Mouse (Mus musculus): ENCODE results near the gene Csmd2. TPM values are rescaled to one million over a fixed set of nuclear protein-coding genes. Genes with fewer than 3 reads are reported as not detected.

The Csmd2 gene
- polyA plus RNA-seq, 1 experiment from 2014 or later, result 0.08 TPM

DNA sequence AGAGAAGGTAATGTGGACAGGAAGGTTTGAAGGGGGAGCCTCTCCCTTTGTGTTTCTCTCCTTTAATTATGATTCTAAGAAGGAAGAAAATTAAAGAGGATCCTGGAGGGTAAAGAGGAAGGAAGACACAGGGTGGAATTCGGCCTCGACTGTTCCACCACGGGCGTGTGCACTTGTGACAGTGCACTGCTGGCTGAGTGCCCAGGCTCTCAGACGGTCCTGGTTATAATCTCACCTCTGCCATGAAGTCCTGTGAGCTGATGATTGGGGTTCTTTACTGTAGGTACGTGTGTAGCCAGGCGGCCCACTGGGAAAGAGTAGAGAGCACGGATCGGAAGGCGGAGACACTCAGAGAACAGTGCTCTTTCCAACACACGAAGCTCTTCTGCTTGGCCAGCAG is 285.5 kb downstream of the Csmd2 start:
- no peaks in the 10 kb centered on the region for H3K4me1 ChIP-seq (ENCODE audit: control insufficient read depth, insufficient read depth, low read length)
- H3K4me3 ChIP-seq (ENCODE audit: low read depth, low read length), result no peak overlapping the region
- no peak overlapping the region for H3K9ac ChIP-seq (ENCODE audit: low read length)
- H3K27me3 ChIP-seq (ENCODE audit: control insufficient read depth, insufficient read depth, low read length), result no peaks in the 10 kb centered on the region
- no peak overlapping the region for H3K27ac ChIP-seq (replicated peaks; ENCODE audit: low read depth, low read length)
- H3K36me3 ChIP-seq (ENCODE audit: control insufficient read depth, insufficient read depth, low read length), result no peaks in the 10 kb centered on the region
- 78% methylated on average over 11 of the region's 11 CpGs for WGBS
- no peaks in the 10 kb centered on the region for H3K9me3 ChIP-seq (ENCODE audit: control insufficient read depth, low read length)
- no peak overlapping the region for H3K4me2 ChIP-seq (ENCODE audit: low read depth, severe bottlenecking)
- DNase-seq (ENCODE audit: low spot score) (no peak), ATAC-seq (ENCODE audit: insufficient number of reproducible peaks, low FRiP score, low TSS enrichment, low read depth) (no peak)

DNA sequence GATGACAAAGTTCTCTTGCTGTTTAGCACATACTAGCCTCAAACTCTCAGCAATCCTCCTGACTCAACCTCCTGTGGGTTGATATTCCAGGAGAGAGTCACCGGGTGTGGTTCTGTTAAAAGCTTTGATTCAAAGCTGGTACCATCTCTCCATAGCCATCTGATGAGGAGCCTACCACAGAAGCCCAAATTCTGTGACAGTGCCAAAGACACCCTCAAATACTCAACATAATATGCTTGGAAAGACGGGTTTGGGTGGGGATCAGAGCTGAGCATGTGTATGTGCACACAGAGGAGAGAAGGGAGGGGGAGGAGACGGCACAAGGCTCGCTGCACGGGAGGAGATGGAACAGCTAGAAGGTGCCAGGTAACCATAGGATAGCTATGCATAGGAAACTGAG is 287.5 kb downstream of the Csmd2 start:
- WGBS, result 81% methylated on average over 5 of the region's 5 CpGs
- H3K9me3 ChIP-seq (ENCODE audit: control insufficient read depth, low read length), result no peaks in the 10 kb centered on the region
- H3K27ac ChIP-seq (replicated peaks; ENCODE audit: low read depth, low read length), result no peak overlapping the region
- H3K4me1 ChIP-seq (ENCODE audit: control insufficient read depth, insufficient read depth, low read length), result no peaks in the 10 kb centered on the region
- H3K36me3 ChIP-seq (ENCODE audit: control insufficient read depth, insufficient read depth, low read length), result no peaks in the 10 kb centered on the region
- H3K4me3 ChIP-seq (ENCODE audit: low read depth, low read length), result no peak overlapping the region
- H3K4me2 ChIP-seq (ENCODE audit: low read depth, severe bottlenecking), result no peak overlapping the region
- H3K9ac ChIP-seq (ENCODE audit: low read length), result no peak overlapping the region
- ATAC-seq (ENCODE audit: insufficient number of reproducible peaks, low FRiP score, low TSS enrichment, low read depth), result no peak
- DNase-seq (ENCODE audit: low spot score), result no peak
- no peaks in the 10 kb centered on the region for H3K27me3 ChIP-seq (ENCODE audit: control insufficient read depth, insufficient read depth, low read length)

DNA sequence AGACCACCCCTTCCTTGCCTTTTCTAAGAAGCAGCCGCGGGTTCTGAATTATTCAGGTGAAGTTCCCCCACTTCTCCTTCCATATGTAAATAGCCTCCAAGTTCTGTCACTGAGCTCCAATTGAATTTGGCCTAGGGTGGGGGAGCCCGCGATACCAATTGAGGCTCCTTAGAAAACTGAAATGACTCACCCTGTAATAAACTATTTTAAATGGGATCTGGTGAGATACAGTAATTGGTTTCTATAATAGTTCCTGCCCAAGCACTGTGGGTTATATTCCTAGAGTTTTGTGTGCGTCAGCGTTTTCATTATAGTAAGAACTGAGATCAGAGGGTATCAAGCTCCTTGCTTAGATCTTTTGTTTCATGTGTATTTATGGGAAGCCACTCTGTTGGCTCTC is 287.9 kb downstream of the Csmd2 start:
- Histone ChIP-seq H3K27ac (replicated peaks; ENCODE audit: low read depth, low read length) (no peak overlapping the region), H3K27me3 (ENCODE audit: control insufficient read depth, insufficient read depth, low read length) (no peaks in the 10 kb centered on the region), H3K4me1 (ENCODE audit: control insufficient read depth, insufficient read depth, low read length) (no peaks in the 10 kb centered on the region), H3K36me3 (ENCODE audit: control insufficient read depth, insufficient read depth, low read length) (no peaks in the 10 kb centered on the region), H3K9me3 (ENCODE audit: control insufficient read depth, low read length) (no peaks in the 10 kb centered on the region), H3K9ac (ENCODE audit: low read length) (no peak overlapping the region), H3K4me3 (ENCODE audit: low read depth, low read length) (no peak overlapping the region), H3K4me2 (ENCODE audit: low read depth, severe bottlenecking) (no peak overlapping the region)
- DNase-seq (ENCODE audit: low spot score) (no peak), ATAC-seq (ENCODE audit: insufficient number of reproducible peaks, low FRiP score, low TSS enrichment, low read depth) (no peak)
- 81% methylated on average over 6 of the region's 6 CpGs for WGBS

DNA sequence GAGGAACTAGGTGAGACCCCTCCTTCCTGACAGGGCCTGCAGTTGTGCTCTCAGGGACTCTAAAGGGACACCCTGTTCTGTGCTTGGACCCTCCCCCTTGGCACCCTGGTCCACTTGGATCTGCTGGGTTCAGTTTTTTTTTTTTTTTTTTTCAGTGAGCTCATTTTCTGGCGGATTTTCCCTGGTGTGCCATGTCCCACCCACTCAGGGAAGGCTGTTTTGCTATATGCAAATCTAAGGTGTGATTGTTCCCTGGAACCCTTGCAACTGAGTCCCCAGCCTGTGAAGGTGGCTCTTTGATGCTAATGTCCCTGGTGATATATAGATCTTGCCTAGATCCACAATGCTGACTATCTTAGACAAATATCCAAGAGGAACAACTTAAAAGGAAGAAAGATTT is 297.4 kb downstream of the Csmd2 start:
- no peaks in the 10 kb centered on the region for H3K9me3 ChIP-seq (ENCODE audit: control insufficient read depth, low read length)
- H3K9ac ChIP-seq (ENCODE audit: low read length), result no peak overlapping the region
- 79% methylated on average over 1 of the region's 1 CpGs for WGBS
- no peak overlapping the region for H3K4me3 ChIP-seq (ENCODE audit: low read depth, low read length)
- no peak overlapping the region for H3K27ac ChIP-seq (replicated peaks; ENCODE audit: low read depth, low read length)
- H3K36me3 ChIP-seq (ENCODE audit: control insufficient read depth, insufficient read depth, low read length), result no peaks in the 10 kb centered on the region
- DNase-seq (ENCODE audit: low spot score), result no peak
- H3K4me1 ChIP-seq (ENCODE audit: control insufficient read depth, insufficient read depth, low read length), result no peaks in the 10 kb centered on the region
- ATAC-seq (ENCODE audit: insufficient number of reproducible peaks, low FRiP score, low TSS enrichment, low read depth), result no peak
- no peaks in the 10 kb centered on the region for H3K27me3 ChIP-seq (ENCODE audit: control insufficient read depth, insufficient read depth, low read length)
- H3K4me2 ChIP-seq (ENCODE audit: low read depth, severe bottlenecking), result no peak overlapping the region

DNA sequence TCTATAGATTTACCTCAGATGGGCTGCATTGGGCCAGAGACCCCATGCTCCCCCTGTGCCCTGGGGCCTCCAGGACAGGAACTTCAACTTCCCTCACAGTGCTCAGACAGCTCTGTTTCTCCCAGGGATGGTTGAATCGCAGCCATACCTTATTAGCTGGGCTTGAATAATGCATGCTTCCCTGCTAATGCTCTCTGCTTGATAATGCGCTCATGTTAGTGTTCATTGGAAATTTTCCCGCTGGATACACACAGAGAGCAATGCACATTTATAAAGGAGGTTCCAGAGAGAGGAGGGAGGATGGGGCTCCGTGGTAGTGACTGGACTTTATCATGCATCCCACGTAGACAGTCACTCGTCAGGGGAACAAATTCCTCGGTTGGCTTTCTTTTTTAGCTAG is 300.4 kb downstream of the Csmd2 start:
- Histone ChIP-seq H3K4me3 (ENCODE audit: low read depth, low read length) (no peak overlapping the region), H3K27me3 (ENCODE audit: control insufficient read depth, insufficient read depth, low read length) (no peaks in the 10 kb centered on the region), H3K9me3 (ENCODE audit: control insufficient read depth, low read length) (no peaks in the 10 kb centered on the region), H3K27ac (replicated peaks; ENCODE audit: low read depth, low read length) (no peak overlapping the region), H3K36me3 (ENCODE audit: control insufficient read depth, insufficient read depth, low read length) (no peaks in the 10 kb centered on the region), H3K9ac (ENCODE audit: low read length) (no peak overlapping the region), H3K4me1 (ENCODE audit: control insufficient read depth, insufficient read depth, low read length) (no peaks in the 10 kb centered on the region), H3K4me2 (ENCODE audit: low read depth, severe bottlenecking) (no peak overlapping the region)
- DNase-seq (ENCODE audit: low spot score), result no peak
- no peak for ATAC-seq (ENCODE audit: insufficient number of reproducible peaks, low FRiP score, low TSS enrichment, low read depth)
- WGBS, result 81% methylated on average over 7 of the region's 7 CpGs

DNA sequence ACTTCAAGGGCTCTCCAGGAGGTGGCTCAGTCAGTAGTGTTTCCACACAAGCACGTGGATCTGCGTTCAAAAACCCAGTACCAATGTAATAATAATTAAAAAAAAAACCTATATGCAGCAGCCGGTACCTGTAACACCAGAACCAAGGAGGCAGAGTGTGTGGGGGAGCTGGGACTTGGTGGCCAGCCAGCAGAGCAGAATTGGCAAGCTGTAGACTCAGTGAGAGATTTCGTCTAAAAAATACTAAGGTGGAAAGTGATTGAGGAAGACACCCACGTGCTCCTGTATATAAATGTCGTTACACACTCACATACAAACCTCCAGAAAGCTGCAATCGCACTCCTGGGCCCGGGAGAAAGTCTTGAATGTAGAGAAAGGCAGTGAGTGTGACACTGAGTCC is 316.4 kb downstream of the Csmd2 start:
- no peak overlapping the region for H3K27ac ChIP-seq (replicated peaks; ENCODE audit: low read depth, low read length)
- no peak overlapping the region for H3K4me2 ChIP-seq (ENCODE audit: low read depth, severe bottlenecking)
- no peaks in the 10 kb centered on the region for H3K27me3 ChIP-seq (ENCODE audit: control insufficient read depth, insufficient read depth, low read length)
- H3K4me1 ChIP-seq (ENCODE audit: control insufficient read depth, insufficient read depth, low read length), result no peaks in the 10 kb centered on the region
- H3K9ac ChIP-seq (ENCODE audit: low read length), result no peak overlapping the region
- no peaks in the 10 kb centered on the region for H3K9me3 ChIP-seq (ENCODE audit: control insufficient read depth, low read length)
- no peak for DNase-seq (ENCODE audit: low spot score)
- H3K36me3 ChIP-seq (ENCODE audit: control insufficient read depth, insufficient read depth, low read length), result no peaks in the 10 kb centered on the region
- WGBS, result 82% methylated on average over 8 of the region's 8 CpGs
- H3K4me3 ChIP-seq (ENCODE audit: low read depth, low read length), result no peak overlapping the region
- no peak for ATAC-seq (ENCODE audit: insufficient number of reproducible peaks, low FRiP score, low TSS enrichment, low read depth)

DNA sequence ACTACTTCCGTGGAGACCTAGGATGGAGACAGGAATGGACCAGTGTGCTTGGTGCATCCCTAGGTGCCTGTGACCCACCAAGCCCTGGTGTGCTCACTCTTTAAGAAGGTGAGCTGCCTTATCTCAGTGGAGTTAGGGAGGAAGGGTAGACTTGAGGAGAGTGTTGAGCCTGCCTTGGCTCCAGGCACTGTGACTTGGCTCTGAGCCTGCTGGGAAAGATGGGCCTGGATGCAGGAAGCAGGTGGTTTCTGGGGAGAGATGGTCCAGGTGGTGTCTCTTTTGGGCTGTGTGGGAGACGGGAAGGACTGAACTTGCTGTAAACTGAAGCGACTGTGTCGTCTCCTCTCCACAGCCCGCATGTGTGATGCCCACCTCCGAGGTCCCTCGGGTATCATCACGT is 318.4 kb downstream of the Csmd2 start:
- Histone ChIP-seq H3K36me3 (ENCODE audit: control insufficient read depth, insufficient read depth, low read length) (no peaks in the 10 kb centered on the region), H3K4me3 (ENCODE audit: low read depth, low read length) (no peak overlapping the region), H3K9me3 (ENCODE audit: control insufficient read depth, low read length) (no peaks in the 10 kb centered on the region), H3K4me2 (ENCODE audit: low read depth, severe bottlenecking) (no peak overlapping the region), H3K9ac (ENCODE audit: low read length) (no peak overlapping the region), H3K4me1 (ENCODE audit: control insufficient read depth, insufficient read depth, low read length) (no peaks in the 10 kb centered on the region), H3K27ac (replicated peaks; ENCODE audit: low read depth, low read length) (no peak overlapping the region), H3K27me3 (ENCODE audit: control insufficient read depth, insufficient read depth, low read length) (no peaks in the 10 kb centered on the region)
- no peak for DNase-seq (ENCODE audit: low spot score)
- no peak for ATAC-seq (ENCODE audit: insufficient number of reproducible peaks, low FRiP score, low TSS enrichment, low read depth)
- 95% methylated on average over 8 of the region's 8 CpGs for WGBS

DNA sequence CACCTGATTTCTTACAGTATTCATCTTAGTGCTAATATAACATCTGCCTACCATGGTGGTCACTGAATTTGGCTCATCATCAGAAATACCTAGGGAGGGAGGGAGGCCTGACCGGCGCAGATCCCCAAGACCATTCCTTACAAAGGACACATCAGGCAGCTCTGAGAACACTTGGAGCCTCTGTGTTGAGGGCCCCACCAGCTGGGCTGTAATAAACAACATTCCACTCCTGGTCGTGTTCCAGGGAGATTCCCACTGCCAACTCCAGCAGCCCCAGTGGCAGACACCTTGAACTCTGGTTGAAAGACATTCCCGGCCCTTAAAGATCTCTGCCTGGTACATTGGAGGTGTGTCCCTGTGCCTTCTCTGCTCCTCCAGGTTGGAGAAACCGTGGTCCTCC is 327.7 kb downstream of the Csmd2 start:
- ATAC-seq (ENCODE audit: insufficient number of reproducible peaks, low FRiP score, low TSS enrichment, low read depth), result no peak
- H3K27ac ChIP-seq (replicated peaks; ENCODE audit: low read depth, low read length), result no peak overlapping the region
- WGBS, result 71% methylated on average over 5 of the region's 5 CpGs
- no peaks in the 10 kb centered on the region for H3K4me1 ChIP-seq (ENCODE audit: control insufficient read depth, insufficient read depth, low read length)
- H3K4me2 ChIP-seq (ENCODE audit: low read depth, severe bottlenecking), result no peak overlapping the region
- no peak for DNase-seq (ENCODE audit: low spot score)
- H3K4me3 ChIP-seq (ENCODE audit: low read depth, low read length), result no peak overlapping the region
- no peaks in the 10 kb centered on the region for H3K36me3 ChIP-seq (ENCODE audit: control insufficient read depth, insufficient read depth, low read length)
- H3K9me3 ChIP-seq (ENCODE audit: control insufficient read depth, low read length), result no peaks in the 10 kb centered on the region
- no peaks in the 10 kb centered on the region for H3K27me3 ChIP-seq (ENCODE audit: control insufficient read depth, insufficient read depth, low read length)
- H3K9ac ChIP-seq (ENCODE audit: low read length), result no peak overlapping the region

DNA sequence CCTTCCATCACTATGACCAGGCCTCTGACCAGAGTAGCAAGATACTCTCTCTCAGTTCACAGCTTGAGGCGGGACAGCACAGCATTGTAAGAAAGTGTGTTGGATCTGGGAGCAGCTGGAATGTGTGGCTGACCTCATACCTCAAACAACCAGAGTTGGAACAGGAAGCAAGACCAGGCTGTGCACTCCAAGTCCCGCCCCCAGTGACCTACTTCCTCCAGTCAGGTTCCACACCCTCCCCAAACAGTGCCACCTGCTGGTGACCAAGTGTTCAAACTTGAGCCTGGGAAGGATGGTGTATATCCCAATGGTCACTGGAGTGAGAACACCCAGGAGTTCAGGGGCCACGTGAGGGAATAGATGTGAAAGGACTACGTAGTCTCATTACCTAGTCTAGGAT is 330.3 kb downstream of the Csmd2 start:
- no peaks in the 10 kb centered on the region for H3K36me3 ChIP-seq (ENCODE audit: control insufficient read depth, insufficient read depth, low read length)
- H3K9me3 ChIP-seq (ENCODE audit: control insufficient read depth, low read length), result no peaks in the 10 kb centered on the region
- no peak overlapping the region for H3K27ac ChIP-seq (replicated peaks; ENCODE audit: low read depth, low read length)
- ATAC-seq (ENCODE audit: insufficient number of reproducible peaks, low FRiP score, low TSS enrichment, low read depth), result no peak
- WGBS, result 90% methylated on average over 4 of the region's 4 CpGs
- no peak overlapping the region for H3K9ac ChIP-seq (ENCODE audit: low read length)
- DNase-seq (ENCODE audit: low spot score), result peak; percentile 26
- H3K4me1 ChIP-seq (ENCODE audit: control insufficient read depth, insufficient read depth, low read length), result no peaks in the 10 kb centered on the region
- H3K4me3 ChIP-seq (ENCODE audit: low read depth, low read length), result no peak overlapping the region
- H3K4me2 ChIP-seq (ENCODE audit: low read depth, severe bottlenecking), result no peak overlapping the region
- H3K27me3 ChIP-seq (ENCODE audit: control insufficient read depth, insufficient read depth, low read length), result no peaks in the 10 kb centered on the region
